Mouse (Mus musculus): Measurements from ENCODE around the gene Senp5. TPM values are rescaled to one million over a fixed set of nuclear protein-coding genes. Genes with fewer than 3 reads are reported as not detected.

Senp5 gene
- polyA plus RNA-seq, 1 experiment from 2014 or later: 41.3 TPM

- H3K27me3 ChIP-seq: no peaks in the 10 kb centered on the region
- ChIA-PET POLR2A (no interaction called here), CTCF (no interaction called here)
- in situ Hi-C loops (cut with MboI; ENCODE audit: low pct_unique_long_range_greater_than_20kb): no loop called here
- DNase-seq (ENCODE audit: low read depth, low spot score): no peak
- ATAC-seq: no peak
- TF ChIP-seq CTCF (IDR thresholded peaks at IDR 0.05): no peak
These were observed 75.7 kb downstream of the Senp5 start for GRCm38 (mm10) chr16:31927412-31927811.

DNA sequence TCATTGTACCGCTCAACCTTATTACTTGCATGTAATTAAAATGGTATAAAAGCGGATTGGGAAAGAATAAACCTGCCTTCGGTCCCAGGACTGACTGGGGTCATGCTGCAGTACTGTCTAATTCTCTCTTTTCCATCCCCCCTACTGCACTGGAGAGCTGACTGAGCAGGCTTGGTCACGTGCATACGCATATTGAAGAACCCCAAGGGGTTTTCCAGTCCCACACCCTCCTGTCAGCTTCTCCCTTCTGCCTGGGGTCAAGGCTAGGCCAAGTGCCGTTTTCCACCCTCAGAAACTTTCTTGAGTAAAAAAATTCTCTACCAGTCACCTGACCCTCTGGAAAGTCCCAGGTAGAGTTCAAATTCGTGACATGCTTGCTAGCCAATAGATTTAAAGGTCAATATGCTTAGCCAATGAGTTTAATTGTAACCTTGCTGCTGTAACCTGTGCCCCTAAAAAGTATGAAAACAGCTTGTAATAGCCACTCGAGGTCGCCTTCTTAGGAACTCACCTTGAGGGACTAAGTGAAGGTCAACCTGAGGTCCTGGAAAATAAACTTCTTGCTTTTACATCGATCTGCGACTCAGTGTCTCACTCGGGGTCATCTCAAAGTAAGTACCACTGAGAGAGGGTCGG, 76.4 kb downstream of the Senp5 start:
- H3K27me3 ChIP-seq: no peaks in the 10 kb centered on the region
- ChIA-PET POLR2A (no interaction called here), CTCF (no interaction called here)
- in situ Hi-C loops (cut with MboI; ENCODE audit: low pct_unique_long_range_greater_than_20kb): no loop called here
- no peak for TF ChIP-seq CTCF (IDR thresholded peaks at IDR 0.05)
- ATAC-seq: no peak
- DNase-seq (ENCODE audit: low read depth, low spot score): no peak

- in situ Hi-C loops (cut with MboI; ENCODE audit: low pct_unique_long_range_greater_than_20kb): no loop called here
- CTCF ChIA-PET: no interaction called here
- TF ChIP-seq CTCF (IDR thresholded peaks at IDR 0.05): no peak
- no peaks in the 10 kb centered on the region for H3K27me3 ChIP-seq
- POLR2A ChIA-PET: no interaction called here
- no peak for ATAC-seq
- DNase-seq (ENCODE audit: low read depth, low spot score): no peak
These were observed 77.0 kb downstream of the Senp5 start for GRCm38 (mm10) chr16:31926091-31926490.

GRCm38 (mm10) chr16:31924368-31924767, 78.7 kb downstream of the Senp5 start:
- no peak for TF ChIP-seq CTCF (IDR thresholded peaks at IDR 0.05)
- DNase-seq (ENCODE audit: low read depth, low spot score) (no peak), ATAC-seq (no peak)
- no peaks in the 10 kb centered on the region for H3K27me3 ChIP-seq
- in situ Hi-C loops (cut with MboI; ENCODE audit: low pct_unique_long_range_greater_than_20kb): no loop called here
- ChIA-PET CTCF (no interaction called here), POLR2A (no interaction called here)

- TF ChIP-seq CTCF (IDR thresholded peaks at IDR 0.05): peak; percentile 91
- ATAC-seq (peak; percentile 41), DNase-seq (ENCODE audit: low read depth, low spot score) (peak; percentile 69)
- CTCF ChIA-PET: interaction anchor here (0.7 to 3.5 kb wide), 7 partner anchors 12 to 460 kb away, joined by 3 to 17 read pairs (median 4); partner anchors contain the start of gene Meltf
- in situ Hi-C loops (cut with MboI; ENCODE audit: low pct_unique_long_range_greater_than_20kb): loop anchor here (5.0 to 10.0 kb wide), 3 partner anchors 41 to 463 kb away; partner anchors contain the start of gene Meltf
- POLR2A ChIA-PET: no interaction called here
- H3K27me3 ChIP-seq: no peaks in the 10 kb centered on the region
These were observed 84.8 kb downstream of the Senp5 start for GRCm38 (mm10) chr16:31918248-31918724.

GRCm38 (mm10) chr16:31917776-31918175, 85.3 kb downstream of the Senp5 start:
- ChIA-PET POLR2A (no interaction called here), CTCF (interaction anchor here (1.0 to 3.5 kb wide), 4 partner anchors 24 to 316 kb away, joined by 3 to 17 read pairs (median 5); no protein-coding TSS in a partner anchor)
- DNase-seq (ENCODE audit: low read depth, low spot score) (peak; percentile 42), ATAC-seq (peak; percentile 67)
- in situ Hi-C loops (cut with MboI; ENCODE audit: low pct_unique_long_range_greater_than_20kb): loop anchor here (5.0 to 10.0 kb wide), 3 partner anchors 40 to 463 kb away; partner anchors contain the start of gene Meltf
- H3K27me3 ChIP-seq: no peaks in the 10 kb centered on the region
- no peak for TF ChIP-seq CTCF (IDR thresholded peaks at IDR 0.05)

DNA sequence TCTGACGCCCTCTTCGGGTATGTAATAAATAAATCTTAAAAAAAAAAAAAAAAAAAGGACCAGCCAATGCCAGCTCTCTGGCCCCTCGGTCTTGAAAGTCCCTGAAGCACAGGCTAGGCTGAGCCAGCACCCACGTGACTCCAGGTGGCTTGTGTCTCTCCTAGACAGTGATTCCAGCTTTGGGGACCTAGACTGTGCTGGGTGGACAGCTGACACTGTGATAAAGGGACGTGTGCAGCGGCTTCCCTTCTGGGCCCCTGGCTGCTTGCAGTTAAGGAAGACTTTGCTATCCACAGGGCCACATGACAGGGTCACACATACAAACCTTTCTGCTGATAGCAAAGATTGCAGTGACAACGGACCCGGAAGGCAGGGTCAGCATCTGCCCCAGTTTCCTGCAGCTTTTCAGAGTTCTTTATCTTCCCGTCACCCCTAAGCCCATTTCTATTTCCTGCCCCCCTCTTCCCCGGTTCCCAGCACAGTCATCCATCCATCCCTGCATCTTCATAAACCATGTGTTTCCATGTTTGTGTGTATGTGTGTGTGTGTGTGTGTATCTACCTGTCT, 92.7 kb downstream of the Senp5 start:
- CTCF ChIA-PET: interaction anchor here (3.2 kb wide), 1 partner anchor 33 kb away, joined by 11 read pairs; the partner anchor contains the start of gene Meltf

More for the DNA sequence above, 92.7 kb downstream of the Senp5 start:
- ATAC-seq: no peak
- POLR2A ChIA-PET: interaction anchor here (0.7 kb wide), 1 partner anchor 29 kb away, joined by 3 read pairs; no protein-coding TSS in a partner anchor
- DNase-seq (ENCODE audit: low read depth, low spot score): no peak
- TF ChIP-seq CTCF (IDR thresholded peaks at IDR 0.05): no peak
- no peaks in the 10 kb centered on the region for H3K27me3 ChIP-seq
- in situ Hi-C loops (cut with MboI; ENCODE audit: low pct_unique_long_range_greater_than_20kb): loop anchor here (10.0 kb wide), 1 partner anchor 456 kb away; no protein-coding TSS in a partner anchor

Other genes starting within 250 kb of the Senp5 start
- 0.31 TPM for gene Meltf, start 124.5 kb downstream of the Senp5 start, polyA plus RNA-seq (2021)
- gene Pigz, start 69.4 kb downstream of the Senp5 start, polyA plus RNA-seq (2021): 0.35 TPM
- 39.1 TPM for gene 0610012G03Rik, start 54.8 kb downstream of the Senp5 start, polyA plus RNA-seq (2021)
- gene Ncbp2, start 54.8 kb downstream of the Senp5 start, polyA plus RNA-seq (2021): 114 TPM
- gene Pak2, start 76.1 kb upstream of the Senp5 start, polyA plus RNA-seq (2021): 55.7 TPM
- 61.5 TPM for gene Pigx, start 96.5 kb upstream of the Senp5 start, polyA plus RNA-seq (2021)
- gene Cep19, start 96.5 kb upstream of the Senp5 start, polyA plus RNA-seq (2021): 39.5 TPM
- gene Nrros, start 162.3 kb upstream of the Senp5 start, polyA plus RNA-seq (2021): not detected
- gene Bex6, start 176.5 kb upstream of the Senp5 start, polyA plus RNA-seq (2021): not detected
- 11.0 TPM for gene Fbxo45, start 243.9 kb upstream of the Senp5 start, polyA plus RNA-seq (2021)
- gene Wdr53, start 243.9 kb upstream of the Senp5 start, polyA plus RNA-seq (2021): 15.6 TPM